Mouse (Mus musculus) MEL (cell line): ENCODE measurements around the gene Men1. TPM values are rescaled to one million over a fixed set of nuclear protein-coding genes. Genes with fewer than 3 reads are reported as not detected.

Experiments used
- DNase-seq: peaks from one replicate; pipeline ENCODE4 v3.0.0; 2011; ENCODE audit warnings: low read depth, low spot score
- H3K27ac ChIP-seq: 2 replicates; pipeline ENCODE4 v1.5.1; 2012; ENCODE audit warnings: low read depth, mild to moderate bottlenecking, control low read depth, low read length, moderate library complexity; ENCODE audit not compliant: control insufficient read depth
- H3K27me3 ChIP-seq, 2 experiments: fragments of 150-350 bp in 1 of 2; sonication (generic) in 1 of 2; 2 replicates each; pipeline ENCODE4 v1.6.1; 2012; ENCODE audit warnings: low read length in 2 of 2, mild to moderate bottlenecking in 2 of 2, improper control_type of control experiment in 1 of 2, moderate library complexity in 1 of 2; ENCODE audit not compliant: insufficient read depth in 2 of 2, control insufficient read depth in 1 of 2
- H3K36me3 ChIP-seq, 2 experiments: 2 replicates each; pipeline ENCODE4 v1.6.1; 2012 to 2014; ENCODE audit warnings: low read length in 2 of 2, improper control_type of control experiment in 1 of 2, inconsistent platforms in 1 of 2, mild to moderate bottlenecking in 1 of 2; ENCODE audit not compliant: insufficient read depth in 2 of 2, control insufficient read depth in 1 of 2
- H3K4me1 ChIP-seq, 2 experiments: fragments of 150-350 bp in 1 of 2; sonication (generic) in 1 of 2; 2 replicates each; pipeline ENCODE4 v1.6.1; 2012; ENCODE audit warnings: low read length in 2 of 2, improper control_type of control experiment in 1 of 2, mild to moderate bottlenecking in 1 of 2; ENCODE audit not compliant: insufficient read depth in 2 of 2, control insufficient read depth in 1 of 2
- H3K4me3 ChIP-seq, 2 experiments: fragments of 150-350 bp in 1 of 2; sonication (generic) in 1 of 2; 2 replicates each; pipeline ENCODE4 v1.5.1; 2012; ENCODE audit warnings: low read depth in 2 of 2, low read length in 2 of 2, mild to moderate bottlenecking in 2 of 2, moderate library complexity in 2 of 2, control low read depth in 1 of 2, improper control_type of control experiment in 1 of 2; ENCODE audit not compliant: control insufficient read depth in 1 of 2, insufficient read depth in 1 of 2
- H3K79me2 ChIP-seq: 2 replicates; pipeline ENCODE4 v1.6.1; 2012; ENCODE audit warnings: mild to moderate bottlenecking, low read length, moderate library complexity; ENCODE audit not compliant: control insufficient read depth, poor library complexity, insufficient read depth
- H3K9ac ChIP-seq: 2 replicates; pipeline ENCODE4 v1.6.1; 2012; ENCODE audit warnings: low read depth, mild to moderate bottlenecking, control low read depth, low read length, moderate library complexity; ENCODE audit not compliant: control insufficient read depth, poor library complexity, severe bottlenecking
- H3K9me3 ChIP-seq: fragments of 150-350 bp; sonication (generic); replicated peaks from 2 replicates; pipeline ENCODE4 v1.6.1; 2012; ENCODE audit warnings: mild to moderate bottlenecking, low read length, improper control_type of control experiment, moderate library complexity; ENCODE audit not compliant: insufficient read depth
- CHD1 ChIP-seq: IDR thresholded peaks from 2 replicates; pipeline ENCODE4 v1.6.1; 2012; ENCODE audit warnings: low read depth, mild to moderate bottlenecking, inconsistent platforms, low read length, improper control_type of control experiment
- CTCF ChIP-seq, 3 experiments: IDR thresholded peaks in 2 of 3; conservative IDR thresholded peaks in 1 of 3; 2 replicates each; pipeline ENCODE4 v1.5.1; 2011 to 2012; ENCODE audit warnings: low read length in 3 of 3, low read depth in 2 of 3, mild to moderate bottlenecking in 2 of 3, improper control_type of control experiment in 1 of 3, inconsistent platforms in 1 of 3, mixed read lengths in 1 of 3, moderate library complexity in 1 of 3; ENCODE audit not compliant: control insufficient read depth in 1 of 3, insufficient read depth in 1 of 3, poor library complexity in 1 of 3, severe bottlenecking in 1 of 3
- ELF1 ChIP-seq: IDR thresholded peaks from 2 replicates; pipeline ENCODE4 v1.6.1; 2014; ENCODE audit warnings: low read depth, mild to moderate bottlenecking, inconsistent platforms, low read length, improper control_type of control experiment, moderate library complexity
- EP300 ChIP-seq, 2 experiments: IDR thresholded peaks; 2 replicates each; pipeline ENCODE4 v1.6.1; 2011; ENCODE audit warnings: improper control_type of control experiment in 2 of 2, low read length in 2 of 2, low read depth in 1 of 2, mild to moderate bottlenecking in 1 of 2
- ETS1 ChIP-seq: IDR thresholded peaks from 2 replicates; pipeline ENCODE4 v1.6.1; 2012; ENCODE audit warnings: low read depth, mild to moderate bottlenecking, inconsistent platforms, low read length, improper control_type of control experiment, moderate library complexity
- GABPA ChIP-seq: IDR thresholded peaks from 2 replicates; pipeline ENCODE4 v1.6.1; 2012; ENCODE audit warnings: low read depth, mild to moderate bottlenecking, inconsistent platforms, low read length, improper control_type of control experiment, moderate library complexity
- JUND ChIP-seq: IDR thresholded peaks from 2 replicates; pipeline ENCODE4 v1.6.1; 2011; ENCODE audit warnings: low read depth, mild to moderate bottlenecking, improper control_type of control experiment, low read length
- KAT2A ChIP-seq: conservative IDR thresholded peaks from 2 replicates; pipeline ENCODE4 v1.6.1; 2012; ENCODE audit warnings: low read depth, low read length, improper control_type of control experiment, inconsistent platforms
- MAX ChIP-seq: IDR thresholded peaks from 2 replicates; pipeline ENCODE4 v1.6.1; 2011; ENCODE audit warnings: low read length, improper control_type of control experiment
- MEF2A ChIP-seq: IDR thresholded peaks from 2 replicates; pipeline ENCODE4 v1.6.1; 2014; ENCODE audit warnings: low read depth, mild to moderate bottlenecking, inconsistent platforms, low read length, improper control_type of control experiment; ENCODE audit not compliant: poor library complexity, insufficient replicate concordance, severe bottlenecking; ENCODE audit errors: extremely low read depth
- MXI1 ChIP-seq: IDR thresholded peaks from 2 replicates; pipeline ENCODE4 v1.6.1; 2011; ENCODE audit warnings: mild to moderate bottlenecking, low read depth, low read length, improper control_type of control experiment
- MYB ChIP-seq: IDR thresholded peaks from 2 replicates; pipeline ENCODE4 v1.6.1; 2011; ENCODE audit warnings: mild to moderate bottlenecking, low read depth, low read length, improper control_type of control experiment
- MYC ChIP-seq: IDR thresholded peaks from 2 replicates; pipeline ENCODE4 v1.6.1; 2011; ENCODE audit warnings: low read depth, mild to moderate bottlenecking, low read length, improper control_type of control experiment, moderate library complexity
- NELFE ChIP-seq: IDR thresholded peaks from 2 replicates; pipeline ENCODE4 v1.6.1; 2011; ENCODE audit warnings: low read depth, low read length, improper control_type of control experiment
- POLR2A ChIP-seq, 2 experiments: IDR thresholded peaks; 2 replicates each; pipeline ENCODE4 v1.6.1; 2011 to 2012; ENCODE audit warnings: low read length in 2 of 2, mild to moderate bottlenecking in 2 of 2, control low read depth in 1 of 2, improper control_type of control experiment in 1 of 2, low read depth in 1 of 2, moderate library complexity in 1 of 2; ENCODE audit not compliant: control insufficient read depth in 1 of 2, insufficient read depth in 1 of 2, poor library complexity in 1 of 2
- POLR2AphosphoS5 ChIP-seq: IDR thresholded peaks from 2 replicates; pipeline ENCODE4 v1.6.1; 2012; ENCODE audit warnings: low read depth, borderline replicate concordance, mild to moderate bottlenecking, inconsistent platforms, low read length, moderate library complexity, mixed read lengths
- RAD21 ChIP-seq: IDR thresholded peaks from 2 replicates; pipeline ENCODE4 v1.6.1; 2011; ENCODE audit warnings: mild to moderate bottlenecking, low read depth, low read length, improper control_type of control experiment
- RCOR1 ChIP-seq: IDR thresholded peaks from 2 replicates; pipeline ENCODE4 v1.6.1; 2012; ENCODE audit warnings: low read depth, mild to moderate bottlenecking, inconsistent platforms, low read length, improper control_type of control experiment
- SIN3A ChIP-seq: IDR thresholded peaks from 2 replicates; pipeline ENCODE4 v1.6.1; 2012; ENCODE audit warnings: low read length, improper control_type of control experiment, inconsistent platforms
- TAL1 ChIP-seq: IDR thresholded peaks from 2 replicates; pipeline ENCODE4 v1.6.1; 2012; ENCODE audit warnings: mild to moderate bottlenecking, inconsistent platforms, low read length, moderate library complexity, mixed read lengths
- TBP ChIP-seq: IDR thresholded peaks from 2 replicates; pipeline ENCODE4 v1.8.0; 2011; ENCODE audit warnings: low read depth, low read length, improper control_type of control experiment
- TCF12 ChIP-seq: IDR thresholded peaks from 2 replicates; pipeline ENCODE4 v1.6.1; 2014; ENCODE audit warnings: low read depth, mild to moderate bottlenecking, inconsistent platforms, low read length, improper control_type of control experiment, moderate library complexity
- UBTF ChIP-seq: IDR thresholded peaks from 2 replicates; pipeline ENCODE4 v1.6.1; 2012; ENCODE audit warnings: low read depth, mild to moderate bottlenecking, inconsistent platforms, low read length, improper control_type of control experiment, moderate library complexity, borderline replicate concordance; ENCODE audit not compliant: insufficient read depth
- USF1 ChIP-seq: IDR thresholded peaks from 2 replicates; pipeline ENCODE4 v1.6.1; 2014; ENCODE audit warnings: low read depth, mild to moderate bottlenecking, inconsistent platforms, low read length, improper control_type of control experiment, moderate library complexity
- ZNF384 ChIP-seq: IDR thresholded peaks from 2 replicates; pipeline ENCODE4 v1.6.1; 2012; ENCODE audit warnings: low read depth, mild to moderate bottlenecking, inconsistent platforms, low read length, improper control_type of control experiment
- polyA plus RNA-seq, 2 experiments: library from polyadenylated mRNA; stranded (reverse) in 1 of 2; unstranded in 1 of 2; fragments of >175 nt in 1 of 2; fragments of >200 nt in 1 of 2; gene quantifications; 2 replicates each; pipeline versions ENCODE4 v1.2.1 to v1.2.4; 2012; ENCODE audit warnings: low replicate concordance in 2 of 2, low read depth in 1 of 2; ENCODE audit not compliant: insufficient read length in 2 of 2, insufficient read depth in 1 of 2, missing spikeins in 1 of 2
- total RNA-seq: library from RNA; depleted of rRNA; stranded (reverse); fragments of 300-350 nt; gene quantifications from 2 replicates; pipeline ENCODE4 v1.2.3, GENCODE M21; 2012

The Men1 gene
- total and polyA plus RNA-seq, 3 experiments, result 39.4 to 132 TPM; not detected in 1

GRCm38 (mm10) chr19:6338171-6338570 is 3.4 kb downstream of the Men1 start:
- no peak for TF ChIP-seq CTCF (IDR thresholded peaks at IDR 0.05 in 2 of 3, conservative IDR thresholded peaks at IDR 0.05 in 1 of 3; ENCODE audit: control insufficient read depth in 1 of 3, insufficient read depth in 1 of 3, low read depth in 2 of 3, low read length in 3 of 3, poor library complexity in 1 of 3, severe bottlenecking in 1 of 3)
- TF ChIP-seq TAL1, result no peak
- no peak for TF ChIP-seq RAD21
- TF ChIP-seq TBP, result no peak
- no peak for TF ChIP-seq KAT2A
- no peak for TF ChIP-seq ELF1
- no peak for TF ChIP-seq POLR2AphosphoS5
- TF ChIP-seq CHD1, result no peak
- H3K27ac ChIP-seq, result no peak overlapping the region
- no peak overlapping the region for H3K4me3 ChIP-seq
- DNase-seq, result no peak
- H3K36me3 ChIP-seq, result peaks cover 0 to 13% of the 10 kb centered on the region in 2 experiments; a peak in 2 of 4 replicates
- no peak overlapping the region for H3K9ac ChIP-seq
- H3K79me2 ChIP-seq, result peaks cover 14% of the 10 kb centered on the region
- no peaks in the 10 kb centered on the region for H3K9me3 ChIP-seq
- H3K4me1 ChIP-seq, result peaks cover 3 to 25% of the 10 kb centered on the region in 2 experiments
- H3K27me3 ChIP-seq, result no peaks in the 10 kb centered on the region

GRCm38 (mm10) chr19:6338716-6339115 is 3.9 kb downstream of the Men1 start:
- TF ChIP-seq USF1, result no peak
- TF ChIP-seq MYC, result no peak
- TF ChIP-seq CHD1, result no peak
- Histone ChIP-seq H3K79me2 (peaks cover 14% of the 10 kb centered on the region), H3K9ac (no peak overlapping the region), H3K4me3 (no peak overlapping the region), H3K36me3 (peaks cover 0 to 11% of the 10 kb centered on the region in 2 experiments; a peak in 2 of 4 replicates), H3K9me3 (no peaks in the 10 kb centered on the region), H3K27me3 (no peaks in the 10 kb centered on the region), H3K27ac (no peak overlapping the region), H3K4me1 (peaks cover 2 to 22% of the 10 kb centered on the region in 2 experiments)
- no peak for DNase-seq

- no peak for TF ChIP-seq ZNF384
- TF ChIP-seq MEF2A, result no peak
- no peak for TF ChIP-seq JUND
- no peak for TF ChIP-seq NELFE
- TF ChIP-seq SIN3A, result no peak
- TF ChIP-seq EP300 (IDR thresholded peaks at IDR 0.05; ENCODE audit: low read depth in 1 of 2, low read length in 2 of 2), result no peak
- TF ChIP-seq RAD21, result no peak
- no peak for TF ChIP-seq TCF12
- TF ChIP-seq POLR2A (IDR thresholded peaks at IDR 0.05; ENCODE audit: control insufficient read depth in 1 of 2, insufficient read depth in 1 of 2, low read depth in 1 of 2, low read length in 2 of 2, poor library complexity in 1 of 2), result no peak
- no peak for TF ChIP-seq USF1
- no peak for TF ChIP-seq TBP
- TF ChIP-seq ELF1, result no peak
- no peak for TF ChIP-seq MYB
- TF ChIP-seq UBTF, result no peak
- TF ChIP-seq MXI1, result no peak
- TF ChIP-seq MAX, result no peak
- no peak for TF ChIP-seq ETS1
- no peak for TF ChIP-seq RCOR1
- no peak for TF ChIP-seq MYC
- no peak for TF ChIP-seq GABPA
- TF ChIP-seq, all 39 proteins: peak for 0
- H3K4me1 ChIP-seq, result peaks cover 0 to 20% of the 10 kb centered on the region in 2 experiments; a peak in 3 of 4 replicates
- no peaks in the 10 kb centered on the region for H3K9me3 ChIP-seq
- no peak for DNase-seq
- peaks cover 0 to 9% of the 10 kb centered on the region in 2 experiments; a peak in 2 of 4 replicates for H3K36me3 ChIP-seq
- no peak overlapping the region for H3K9ac ChIP-seq
- no peak overlapping the region for H3K27ac ChIP-seq
- H3K27me3 ChIP-seq, result no peaks in the 10 kb centered on the region
- no peak overlapping the region for H3K4me3 ChIP-seq
- H3K79me2 ChIP-seq, result peaks cover 14% of the 10 kb centered on the region
These were observed 4.4 kb downstream of the Men1 start for GRCm38 (mm10) chr19:6339191-6339590.
